Mouse (Mus musculus): ENCODE results near the gene Mmaa. TPM values are rescaled to one million over a fixed set of nuclear protein-coding genes. Genes with fewer than 3 reads are reported as not detected.

Gene Mmaa
- polyA plus RNA-seq, 1 experiment from 2014 or later: 12.5 TPM

DNA sequence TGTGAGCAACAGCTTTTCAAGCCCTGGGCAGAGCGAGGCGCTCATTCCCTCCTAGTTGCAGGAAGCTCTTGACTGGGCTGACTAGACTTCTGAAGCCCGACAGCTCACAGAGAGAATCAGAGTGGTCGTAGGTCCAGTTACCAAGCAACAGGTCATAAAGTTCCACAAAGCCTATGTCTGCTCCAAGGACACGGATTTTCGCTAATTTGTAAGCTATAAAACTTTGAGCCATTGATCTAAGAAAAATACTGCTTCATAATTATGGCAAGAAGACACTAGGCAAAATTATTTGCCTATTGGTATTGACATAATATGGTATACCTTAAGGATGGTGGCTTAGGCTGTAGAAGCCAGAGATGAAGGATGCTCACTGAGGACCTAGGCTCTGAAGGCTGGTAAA, 46.3 kb downstream of the Mmaa start, which contains the start of gene 1700011L22Rik:
TSS of gene 1700011L22Rik (minus strand) at position 101 of the 400 bp plus-strand sequence.
- Histone ChIP-seq H3K9me3 (ENCODE audit: control insufficient read depth, low read length) (no peaks in the 10 kb centered on the region), H3K27me3 (ENCODE audit: control insufficient read depth, insufficient read depth, low read length) (no peaks in the 10 kb centered on the region), H3K27ac (ENCODE audit: low read depth, low read length) (no peak within 1 kb of the TSS), H3K4me1 (replicated peaks; ENCODE audit: control insufficient read depth, insufficient read depth, low read length) (no peaks in the 10 kb centered on the region), H3K4me3 (ENCODE audit: low read depth, low read length) (no peak within 1 kb of the TSS), H3K4me2 (replicated peaks; ENCODE audit: low read depth, low read length) (no peak within 1 kb of the TSS), H3K36me3 (ENCODE audit: control insufficient read depth, insufficient read depth, low read length) (no peaks in the 10 kb centered on the region), H3K9ac (ENCODE audit: low read depth, low read length) (no peak within 1 kb of the TSS)
- 95% methylated on average over 6 of the region's 6 CpGs for WGBS
- DNase-seq (ENCODE audit: low spot score): no peak
- no peak for ATAC-seq (ENCODE audit: low FRiP score)

DNA sequence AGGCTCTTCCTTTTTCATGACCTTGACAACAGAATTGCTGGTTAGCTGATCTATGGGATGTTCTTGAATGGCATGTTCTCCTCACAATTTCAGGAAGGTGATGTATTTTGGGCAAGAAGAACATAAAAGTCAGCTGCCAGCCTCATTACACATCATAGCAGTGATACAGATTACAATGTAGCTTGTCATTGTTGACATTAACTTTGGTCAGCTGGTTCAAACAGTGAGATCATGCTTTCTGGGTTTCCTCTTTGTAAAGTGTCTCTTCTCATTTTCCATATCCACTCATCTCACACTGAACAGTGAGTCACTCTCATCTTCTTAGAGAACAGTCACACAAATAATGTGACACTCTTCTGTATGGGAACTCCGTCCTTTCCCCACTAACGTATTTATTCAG, 51.3 kb downstream of the Mmaa start:
- no peak for DNase-seq (ENCODE audit: low spot score)
- WGBS: 90% methylated on average over 2 of the region's 2 CpGs

DNA sequence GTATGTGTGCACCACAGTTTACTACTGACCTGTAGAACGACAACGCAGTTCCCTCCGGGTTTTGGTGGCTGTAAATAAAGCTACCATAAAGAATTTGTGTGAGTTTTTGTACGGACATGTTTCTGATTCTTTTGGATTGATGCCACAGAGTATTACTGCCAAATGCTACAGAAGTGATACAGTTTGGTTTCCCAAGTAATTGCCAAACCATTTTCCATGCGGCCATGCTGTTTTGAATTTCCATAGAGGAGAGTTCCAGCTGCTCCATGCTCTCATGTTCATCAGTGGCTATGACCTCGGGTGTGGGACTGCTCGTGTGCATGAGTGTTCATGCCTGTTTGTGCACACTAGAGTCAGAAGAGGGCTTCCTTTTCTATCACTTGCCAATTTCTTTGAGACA, 54.7 kb downstream of the Mmaa start:
- H3K9me3 ChIP-seq (ENCODE audit: control insufficient read depth, low read length): no peaks in the 10 kb centered on the region
- no peak overlapping the region for H3K4me3 ChIP-seq (ENCODE audit: low read depth, low read length)
- H3K27ac ChIP-seq (ENCODE audit: low read depth, low read length): no peak overlapping the region
- no peak for ATAC-seq (ENCODE audit: low FRiP score)
- H3K27me3 ChIP-seq (ENCODE audit: control insufficient read depth, insufficient read depth, low read length): no peaks in the 10 kb centered on the region
- H3K4me2 ChIP-seq (replicated peaks; ENCODE audit: low read depth, low read length): no peak overlapping the region
- no peak overlapping the region for H3K9ac ChIP-seq (ENCODE audit: low read depth, low read length)
- no peaks in the 10 kb centered on the region for H3K36me3 ChIP-seq (ENCODE audit: control insufficient read depth, insufficient read depth, low read length)
- no peaks in the 10 kb centered on the region for H3K4me1 ChIP-seq (replicated peaks; ENCODE audit: control insufficient read depth, insufficient read depth, low read length)
- WGBS: 83% methylated on average over 7 of the region's 7 CpGs
- DNase-seq (ENCODE audit: low spot score): no peak

More for the DNA sequence above, 51.3 kb downstream of the Mmaa start:
- no peak overlapping the region for H3K4me2 ChIP-seq (replicated peaks; ENCODE audit: low read depth, low read length)
- H3K9ac ChIP-seq (ENCODE audit: low read depth, low read length): no peak overlapping the region
- no peaks in the 10 kb centered on the region for H3K9me3 ChIP-seq (ENCODE audit: control insufficient read depth, low read length)
- no peak overlapping the region for H3K4me3 ChIP-seq (ENCODE audit: low read depth, low read length)
- no peaks in the 10 kb centered on the region for H3K4me1 ChIP-seq (replicated peaks; ENCODE audit: control insufficient read depth, insufficient read depth, low read length)
- no peak overlapping the region for H3K27ac ChIP-seq (ENCODE audit: low read depth, low read length)
- H3K27me3 ChIP-seq (ENCODE audit: control insufficient read depth, insufficient read depth, low read length): no peaks in the 10 kb centered on the region
- no peak for ATAC-seq (ENCODE audit: low FRiP score)
- no peaks in the 10 kb centered on the region for H3K36me3 ChIP-seq (ENCODE audit: control insufficient read depth, insufficient read depth, low read length)

DNA sequence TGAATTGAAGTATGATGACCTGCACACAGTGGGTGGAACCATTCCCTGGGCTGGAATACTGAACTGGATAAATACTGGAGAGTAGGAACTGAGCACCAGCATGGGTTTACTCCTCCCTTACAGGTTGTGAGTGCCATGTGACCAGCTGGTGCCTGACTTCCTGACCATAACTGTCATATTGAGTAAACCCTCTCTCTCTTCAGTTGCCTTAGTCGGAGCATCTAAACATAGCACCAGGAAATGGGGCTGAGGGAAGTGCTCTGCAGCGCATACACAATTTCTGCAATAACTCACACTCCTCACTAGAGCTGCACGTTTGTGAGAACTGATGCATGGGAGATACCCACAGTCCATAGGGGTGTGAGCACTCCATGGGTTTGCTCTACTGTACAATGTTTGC, 55.4 kb downstream of the Mmaa start:
- ATAC-seq (ENCODE audit: low FRiP score) (no peak), DNase-seq (ENCODE audit: low spot score) (no peak)
- no peaks in the 10 kb centered on the region for H3K9me3 ChIP-seq (ENCODE audit: control insufficient read depth, low read length)
- no peak overlapping the region for H3K9ac ChIP-seq (ENCODE audit: low read depth, low read length)
- no peaks in the 10 kb centered on the region for H3K36me3 ChIP-seq (ENCODE audit: control insufficient read depth, insufficient read depth, low read length)
- no peak overlapping the region for H3K4me2 ChIP-seq (replicated peaks; ENCODE audit: low read depth, low read length)
- H3K4me3 ChIP-seq (ENCODE audit: low read depth, low read length): no peak overlapping the region
- H3K27me3 ChIP-seq (ENCODE audit: control insufficient read depth, insufficient read depth, low read length): no peaks in the 10 kb centered on the region
- no peaks in the 10 kb centered on the region for H3K4me1 ChIP-seq (replicated peaks; ENCODE audit: control insufficient read depth, insufficient read depth, low read length)
- 80% methylated on average over 3 of the region's 3 CpGs for WGBS
- no peak overlapping the region for H3K27ac ChIP-seq (ENCODE audit: low read depth, low read length)

DNA sequence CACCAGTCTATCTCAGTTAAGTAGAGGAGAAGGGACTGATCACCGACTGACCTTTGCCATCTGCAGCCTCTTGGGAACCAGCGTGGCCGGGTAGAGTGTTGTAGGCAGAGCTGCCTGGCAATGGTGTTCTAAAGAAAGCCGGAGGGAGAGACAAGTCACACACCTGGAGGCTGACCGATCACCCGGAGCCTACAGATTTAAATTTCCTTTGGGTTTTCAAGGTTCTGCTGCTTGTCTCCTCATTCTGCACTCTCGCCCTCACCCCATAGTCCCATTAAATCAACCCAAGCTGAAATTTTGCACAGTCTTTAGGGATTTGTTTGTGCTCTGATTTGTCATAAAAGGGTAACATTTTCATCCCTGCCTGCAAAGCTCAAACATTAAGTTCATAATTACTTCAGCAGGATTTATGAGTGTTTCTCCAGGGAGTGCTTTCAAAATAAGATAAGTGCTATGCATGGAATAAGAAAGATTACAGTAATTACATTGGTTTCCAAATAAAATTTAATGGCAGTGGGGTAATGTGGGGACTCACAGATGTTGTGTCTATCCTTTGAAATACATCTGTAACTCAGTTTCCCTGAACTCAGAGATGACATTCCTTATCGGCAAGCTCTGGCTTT, 65.4 kb downstream of the Mmaa start:
- Histone ChIP-seq H3K9me3 (ENCODE audit: control insufficient read depth, low read length) (no peaks in the 10 kb centered on the region), H3K27ac (ENCODE audit: low read depth, low read length) (no peak overlapping the region), H3K4me3 (ENCODE audit: low read depth, low read length) (no peak overlapping the region), H3K36me3 (ENCODE audit: control insufficient read depth, insufficient read depth, low read length) (no peaks in the 10 kb centered on the region), H3K4me1 (replicated peaks; ENCODE audit: control insufficient read depth, insufficient read depth, low read length) (no peaks in the 10 kb centered on the region), H3K4me2 (replicated peaks; ENCODE audit: low read depth, low read length) (no peak overlapping the region), H3K27me3 (ENCODE audit: control insufficient read depth, insufficient read depth, low read length) (no peaks in the 10 kb centered on the region), H3K9ac (ENCODE audit: low read depth, low read length) (no peak overlapping the region)
- DNase-seq (ENCODE audit: low spot score) (no peak), ATAC-seq (ENCODE audit: low FRiP score) (no peak)
- WGBS: 93% methylated on average over 8 of the region's 8 CpGs

DNA sequence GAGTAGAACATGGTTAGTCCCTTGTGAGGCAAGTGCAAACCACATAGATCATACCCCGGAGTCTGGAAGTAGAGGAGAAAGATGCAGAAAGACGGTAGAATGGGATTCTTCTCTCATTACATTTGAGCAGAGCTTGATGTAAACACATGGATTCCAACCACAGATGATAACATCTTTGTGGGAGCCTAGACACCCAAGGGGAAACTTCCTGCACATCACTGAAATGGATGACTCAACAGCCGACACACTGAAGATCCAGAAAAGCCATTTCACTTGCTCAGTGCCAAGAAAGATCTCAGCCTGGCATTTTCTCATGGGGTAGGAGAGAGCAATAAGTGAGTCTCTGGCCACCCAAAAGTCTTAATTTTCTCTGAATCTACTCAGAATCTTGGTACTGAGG, 66.8 kb downstream of the Mmaa start:
- DNase-seq (ENCODE audit: low spot score): no peak
- Histone ChIP-seq H3K4me2 (replicated peaks; ENCODE audit: low read depth, low read length) (no peak overlapping the region), H3K9ac (ENCODE audit: low read depth, low read length) (no peak overlapping the region), H3K27me3 (ENCODE audit: control insufficient read depth, insufficient read depth, low read length) (no peaks in the 10 kb centered on the region), H3K4me1 (replicated peaks; ENCODE audit: control insufficient read depth, insufficient read depth, low read length) (no peaks in the 10 kb centered on the region), H3K9me3 (ENCODE audit: control insufficient read depth, low read length) (no peaks in the 10 kb centered on the region), H3K27ac (ENCODE audit: low read depth, low read length) (no peak overlapping the region), H3K4me3 (ENCODE audit: low read depth, low read length) (no peak overlapping the region), H3K36me3 (ENCODE audit: control insufficient read depth, insufficient read depth, low read length) (no peaks in the 10 kb centered on the region)
- WGBS: 94% methylated on average over 3 of the region's 3 CpGs
- no peak for ATAC-seq (ENCODE audit: low FRiP score)

DNA sequence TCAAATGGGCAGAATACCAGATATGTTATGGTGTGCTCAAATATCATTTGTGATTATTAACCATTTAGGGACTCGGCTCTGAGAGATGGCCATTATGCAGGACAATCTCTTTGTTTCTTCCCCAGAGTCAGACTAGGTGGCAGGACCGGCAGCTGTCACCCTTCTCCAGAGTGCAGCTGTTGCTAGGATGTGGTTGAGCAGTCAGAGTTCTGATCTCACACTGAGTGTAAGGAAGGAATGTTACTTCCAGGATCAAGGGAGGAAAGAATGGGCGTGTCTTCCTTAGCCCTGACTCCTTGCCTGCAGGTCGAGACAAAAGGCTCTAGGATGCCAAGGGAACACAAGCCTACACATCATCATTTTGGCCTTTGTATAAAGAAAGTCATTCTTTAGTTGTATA, 67.5 kb downstream of the Mmaa start:
- Histone ChIP-seq H3K4me2 (replicated peaks; ENCODE audit: low read depth, low read length) (no peak overlapping the region), H3K27me3 (ENCODE audit: control insufficient read depth, insufficient read depth, low read length) (no peaks in the 10 kb centered on the region), H3K9me3 (ENCODE audit: control insufficient read depth, low read length) (no peaks in the 10 kb centered on the region), H3K4me1 (replicated peaks; ENCODE audit: control insufficient read depth, insufficient read depth, low read length) (no peaks in the 10 kb centered on the region), H3K4me3 (ENCODE audit: low read depth, low read length) (no peak overlapping the region), H3K9ac (ENCODE audit: low read depth, low read length) (no peak overlapping the region), H3K27ac (ENCODE audit: low read depth, low read length) (no peak overlapping the region), H3K36me3 (ENCODE audit: control insufficient read depth, insufficient read depth, low read length) (no peaks in the 10 kb centered on the region)
- WGBS: 83% methylated on average over 4 of the region's 4 CpGs
- ATAC-seq (ENCODE audit: low FRiP score) (no peak), DNase-seq (ENCODE audit: low spot score) (no peak)

DNA sequence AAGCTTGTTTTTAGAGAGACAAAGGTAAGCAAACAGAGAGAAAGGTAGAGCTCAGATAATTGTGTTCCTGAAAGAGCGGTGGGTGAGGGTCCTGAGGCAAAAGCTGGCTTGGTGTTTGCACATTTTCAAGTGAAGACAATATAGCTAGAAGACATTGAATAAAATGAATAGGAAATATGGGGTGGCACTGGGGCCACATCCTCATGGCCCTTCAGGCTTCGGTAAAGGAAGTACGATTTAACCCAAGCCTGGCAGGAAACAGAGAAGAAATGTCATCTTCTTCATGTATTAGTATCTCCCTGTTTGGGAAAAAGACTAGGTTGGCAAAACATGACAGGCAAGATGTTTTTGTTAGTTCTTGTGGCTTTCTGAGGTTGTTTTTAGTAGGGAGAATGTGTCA, 68.7 kb downstream of the Mmaa start:
- DNase-seq (ENCODE audit: low spot score) (no peak), ATAC-seq (ENCODE audit: low FRiP score) (no peak)
- 95% methylated on average over 3 of the region's 3 CpGs for WGBS
- H3K27ac ChIP-seq (ENCODE audit: low read depth, low read length): no peak overlapping the region
- no peak overlapping the region for H3K9ac ChIP-seq (ENCODE audit: low read depth, low read length)
- no peak overlapping the region for H3K4me3 ChIP-seq (ENCODE audit: low read depth, low read length)
- H3K9me3 ChIP-seq (ENCODE audit: control insufficient read depth, low read length): no peaks in the 10 kb centered on the region
- H3K4me1 ChIP-seq (replicated peaks; ENCODE audit: control insufficient read depth, insufficient read depth, low read length): no peaks in the 10 kb centered on the region
- no peak overlapping the region for H3K4me2 ChIP-seq (replicated peaks; ENCODE audit: low read depth, low read length)
- H3K27me3 ChIP-seq (ENCODE audit: control insufficient read depth, insufficient read depth, low read length): no peaks in the 10 kb centered on the region
- no peaks in the 10 kb centered on the region for H3K36me3 ChIP-seq (ENCODE audit: control insufficient read depth, insufficient read depth, low read length)

DNA sequence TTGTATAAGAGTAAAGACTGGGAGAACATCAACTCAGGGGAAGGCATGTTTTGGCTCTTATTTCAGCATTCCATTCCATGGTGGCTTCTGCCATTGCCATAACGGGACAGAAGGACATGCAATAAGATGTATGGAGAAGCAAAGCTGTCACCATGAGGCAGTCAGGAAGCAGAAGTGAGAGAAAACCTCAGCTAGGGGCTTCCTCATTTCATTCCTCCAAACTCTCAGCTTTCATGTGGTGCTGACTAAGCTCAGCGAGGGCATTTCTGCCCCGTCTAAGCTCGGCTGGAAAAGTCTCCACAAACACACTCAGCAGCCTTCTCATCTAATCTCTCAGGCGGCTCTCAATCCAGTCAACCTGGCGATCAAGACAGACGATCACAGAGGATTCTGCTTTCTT, 69.2 kb downstream of the Mmaa start:
- ATAC-seq (ENCODE audit: low FRiP score): no peak
- Histone ChIP-seq H3K27ac (ENCODE audit: low read depth, low read length) (no peak overlapping the region), H3K4me1 (replicated peaks; ENCODE audit: control insufficient read depth, insufficient read depth, low read length) (no peaks in the 10 kb centered on the region), H3K4me2 (replicated peaks; ENCODE audit: low read depth, low read length) (no peak overlapping the region), H3K27me3 (ENCODE audit: control insufficient read depth, insufficient read depth, low read length) (no peaks in the 10 kb centered on the region), H3K9me3 (ENCODE audit: control insufficient read depth, low read length) (no peaks in the 10 kb centered on the region), H3K9ac (ENCODE audit: low read depth, low read length) (no peak overlapping the region), H3K4me3 (ENCODE audit: low read depth, low read length) (no peak overlapping the region), H3K36me3 (ENCODE audit: control insufficient read depth, insufficient read depth, low read length) (no peaks in the 10 kb centered on the region)
- WGBS: 85% methylated on average over 7 of the region's 7 CpGs
- no peak for DNase-seq (ENCODE audit: low spot score)
